ENCODE assay signal across 14 mouse cellular contexts in genomic region chr6:83068221-83068620, GRCm38 (mm10). TPM values are rescaled to one million over a fixed set of nuclear protein-coding genes. Genes with fewer than 3 reads are reported as not detected.
DNase-seq lines count a peak whose midpoint lies in the region; ATAC-seq and TF ChIP-seq lines count a peak whose summit lies in the region.
"Had no signal": no experiment of that assay in that cellular context is flagged by ENCODE, and none has a peak within 500 bp of the region (broad histone marks: within the 10 kb centered on the region; RNA-seq: fewer than 3 reads in every experiment).

No protein-coding gene starts in this region.

- TF ChIP-seq EP300 in stomach, postnatal 0 days (optimal IDR thresholded peaks at IDR 0.05): no peak

- no peak for DNase-seq in heart, postnatal 4 days
- DNase-seq in stomach, postnatal 0 days (ENCODE audit: low spot score): no peak
- no peak for DNase-seq in left cerebral cortex, adult 11 months (ENCODE audit: low spot score)
- no peak for DNase-seq in cerebellum, postnatal 4 days (ENCODE audit: low spot score in 2 of 2)
- DNase-seq: adrenal gland, adult 8-10 months; cerebellum, adult 18-20 months; layer of hippocampus, postnatal 36 days; right cerebral cortex, postnatal 25 days had no signal

- no peaks in the 10 kb centered on the region for H3K9me3 ChIP-seq in heart, embryonic 16.5 days (replicated peaks; ENCODE audit: control insufficient read depth, low read length)
- H3K9me3 ChIP-seq in midbrain, embryonic 13.5 days: no peaks in the 10 kb centered on the region
- H3K9me3 ChIP-seq in midbrain, embryonic 16.5 days (replicated peaks; ENCODE audit: control insufficient read depth, low read length, poor library complexity, severe bottlenecking): no peaks in the 10 kb centered on the region
- no peaks in the 10 kb centered on the region for H3K9me3 ChIP-seq in intestine, embryonic 15.5 days
- no peaks in the 10 kb centered on the region for H3K9me3 ChIP-seq in stomach, postnatal 0 days (ENCODE audit: control insufficient read depth, low read length)
- H3K9me3 ChIP-seq: midbrain, embryonic 15.5 days had no signal

- H3K4me3 ChIP-seq in heart, embryonic 16.5 days (ENCODE audit: low read length): peak overlapping the region; percentile 29
- 0 out of 2 replicates have a peak overlapping the region, but pooled peaks have one; percentile 14 for H3K4me3 ChIP-seq in midbrain, embryonic 13.5 days (replicated peaks)
- no peak overlapping the region for H3K4me3 ChIP-seq in midbrain, embryonic 16.5 days (ENCODE audit: low read depth, low read length)
- peak overlapping the region; percentile 37 for H3K4me3 ChIP-seq in intestine, embryonic 15.5 days (replicated peaks)
- H3K4me3 ChIP-seq in stomach, postnatal 0 days (ENCODE audit: low read depth, low read length): peak overlapping the region; percentile 28

- no peak for TF ChIP-seq CTCF in stomach, postnatal 0 days (IDR thresholded peaks at IDR 0.05; ENCODE audit: low read depth)

- H3K9ac ChIP-seq in heart, embryonic 16.5 days (ENCODE audit: low read length): no peak overlapping the region
- no peak overlapping the region for H3K9ac ChIP-seq in midbrain, embryonic 13.5 days (replicated peaks)
- no peak overlapping the region for H3K9ac ChIP-seq in midbrain, embryonic 16.5 days (ENCODE audit: low read depth, low read length)
- no peak overlapping the region for H3K9ac ChIP-seq in intestine, embryonic 15.5 days
- no peak overlapping the region for H3K9ac ChIP-seq in stomach, postnatal 0 days (ENCODE audit: low read length)
- H3K9ac ChIP-seq: midbrain, embryonic 15.5 days had no signal

- ATAC-seq in heart, embryonic 16.5 days (replicated peaks; ENCODE audit: extremely low read depth, insufficient read depth, low FRiP score): no peak
- ATAC-seq in midbrain, embryonic 13.5 days: no peak
- no peak for ATAC-seq in midbrain, embryonic 16.5 days
- no peak for ATAC-seq in intestine, embryonic 15.5 days
- ATAC-seq in stomach, postnatal 0 days (ENCODE audit: low FRiP score, low TSS enrichment): no peak
- ATAC-seq: midbrain, embryonic 15.5 days had no signal

- H3K27me3 ChIP-seq in heart, embryonic 16.5 days (ENCODE audit: control insufficient read depth, insufficient read depth, low read length): peaks cover 95% of the 10 kb centered on the region
- peaks cover 100% of the 10 kb centered on the region for H3K27me3 ChIP-seq in midbrain, embryonic 13.5 days
- H3K27me3 ChIP-seq in midbrain, embryonic 16.5 days (ENCODE audit: control insufficient read depth, insufficient read depth, low read depth, low read length): peaks cover 83% of the 10 kb centered on the region
- H3K27me3 ChIP-seq in intestine, embryonic 15.5 days (replicated peaks): peaks cover 94% of the 10 kb centered on the region
- H3K27me3 ChIP-seq in stomach, postnatal 0 days (ENCODE audit: control insufficient read depth, insufficient read depth, low read length): peaks cover 40% of the 10 kb centered on the region

- peaks cover 12% of the 10 kb centered on the region; the same call in 1 of the 2 replicates for H3K4me1 ChIP-seq in heart, embryonic 16.5 days (ENCODE audit: control insufficient read depth, insufficient read depth, low read length)
- peaks cover 25% of the 10 kb centered on the region for H3K4me1 ChIP-seq in midbrain, embryonic 13.5 days (replicated peaks)
- no peaks in the 10 kb centered on the region; the same call in 1 of the 2 replicates for H3K4me1 ChIP-seq in midbrain, embryonic 16.5 days (ENCODE audit: control insufficient read depth, insufficient read depth, low read length)
- H3K4me1 ChIP-seq in intestine, embryonic 15.5 days (replicated peaks): peaks cover 29% of the 10 kb centered on the region
- no peaks in the 10 kb centered on the region for H3K4me1 ChIP-seq in stomach, postnatal 0 days (replicated peaks; ENCODE audit: control insufficient read depth, insufficient read depth)

- peak overlapping the region; percentile 56 for H3K4me2 ChIP-seq in heart, embryonic 16.5 days (ENCODE audit: low read depth, low read length)
- peak overlapping the region; percentile 26; the same call in 1 of the 2 replicates for H3K4me2 ChIP-seq in midbrain, embryonic 13.5 days (replicated peaks)
- H3K4me2 ChIP-seq in midbrain, embryonic 16.5 days (ENCODE audit: low read length): no peak overlapping the region
- peak overlapping the region; percentile 65; the same call in 1 of the 2 replicates for H3K4me2 ChIP-seq in intestine, embryonic 15.5 days (replicated peaks)
- H3K4me2 ChIP-seq in stomach, postnatal 0 days (replicated peaks; ENCODE audit: low read depth): no peak overlapping the region

- no peaks in the 10 kb centered on the region for H3K36me3 ChIP-seq in heart, embryonic 16.5 days (ENCODE audit: control insufficient read depth, insufficient read depth)
- H3K36me3 ChIP-seq in midbrain, embryonic 13.5 days: no peaks in the 10 kb centered on the region
- no peaks in the 10 kb centered on the region for H3K36me3 ChIP-seq in midbrain, embryonic 16.5 days (ENCODE audit: control insufficient read depth, insufficient read depth, low read length)
- no peaks in the 10 kb centered on the region for H3K36me3 ChIP-seq in intestine, embryonic 15.5 days
- no peaks in the 10 kb centered on the region for H3K36me3 ChIP-seq in stomach, postnatal 0 days (ENCODE audit: control insufficient read depth, insufficient read depth, low read length)
- H3K36me3 ChIP-seq: midbrain, embryonic 15.5 days had no signal

- 9% methylated on average over 8 of the region's 8 CpGs for WGBS in heart, embryonic 16.5 days
- WGBS in midbrain, embryonic 13.5 days: 3% methylated on average over 8 of the region's 8 CpGs
- WGBS in midbrain, embryonic 16.5 days: 7% methylated on average over 8 of the region's 8 CpGs
- WGBS in intestine, embryonic 15.5 days: 6% methylated on average over 8 of the region's 8 CpGs
- 16% methylated on average over 8 of the region's 8 CpGs for WGBS in stomach, postnatal 0 days

- no peak overlapping the region for H3K27ac ChIP-seq in heart, embryonic 16.5 days (ENCODE audit: low read length)
- no peak overlapping the region for H3K27ac ChIP-seq in midbrain, embryonic 13.5 days
- no peak overlapping the region for H3K27ac ChIP-seq in midbrain, embryonic 16.5 days (ENCODE audit: low read length)
- H3K27ac ChIP-seq in intestine, embryonic 15.5 days: no peak overlapping the region
- H3K27ac ChIP-seq in stomach, postnatal 0 days (replicated peaks): no peak overlapping the region
- H3K27ac ChIP-seq: midbrain, embryonic 15.5 days had no signal

RNA-seq across cellular contexts. Expression of gene Tlx2, which starts 1.9 kb away (rescaled TPM):
- polyA plus RNA-seq in heart, embryonic 16.5 days (2015; fragmentation: Nextera tagmentation; extraction: Ambion mirVana): 0.27 and 0.45 TPM in 2 replicates
- total RNA-seq in heart, postnatal 4 days (2021): under 1 TPM in 1 of 2 experiments, not detected in 1; 0.20 TPM
- not detected in 2 replicates for polyA plus RNA-seq in midbrain, embryonic 13.5 days (2015; fragmentation: Nextera tagmentation; extraction: Ambion mirVana)
- not detected in 2 replicates for polyA plus RNA-seq in midbrain, embryonic 16.5 days (2015; fragmentation: Nextera tagmentation; extraction: Ambion mirVana)
- polyA plus RNA-seq in intestine, embryonic 15.5 days (2015; fragmentation: Nextera tagmentation; extraction: Ambion mirVana): 18.1 and 22.5 TPM in 2 replicates
- 2.4 TPM in 2 replicates for polyA plus RNA-seq in stomach, postnatal 0 days (2015; fragmentation: Nextera tagmentation; extraction: Ambion mirVana)
- total RNA-seq: layer of hippocampus, postnatal 36 days had no signal
- polyA plus RNA-seq: gonadal fat pad, adult 2 months; midbrain, embryonic 15.5 days had no signal

RNA-seq across cellular contexts. Expression of gene Pcgf1, which starts 9.4 kb away (rescaled TPM):
- 16.6 and 18.0 TPM in 2 replicates for polyA plus RNA-seq in heart, embryonic 16.5 days (2015; fragmentation: Nextera tagmentation; extraction: Ambion mirVana)
- total RNA-seq in heart, postnatal 4 days (2021): 10 to 100 TPM in 1 of 2 experiments, 1 to 10 TPM in 1; 7.2 to 10.2 TPM
- polyA plus RNA-seq in midbrain, embryonic 13.5 days (2015; fragmentation: Nextera tagmentation; extraction: Ambion mirVana): 52.6 and 53.4 TPM in 2 replicates
- 50.4 and 52.5 TPM in 2 replicates for polyA plus RNA-seq in midbrain, embryonic 16.5 days (2015; fragmentation: Nextera tagmentation; extraction: Ambion mirVana)
- 29.4 and 31.5 TPM in 2 replicates for polyA plus RNA-seq in intestine, embryonic 15.5 days (2015; fragmentation: Nextera tagmentation; extraction: Ambion mirVana)
- 13.1 and 14.0 TPM in 2 replicates for polyA plus RNA-seq in stomach, postnatal 0 days (2015; fragmentation: Nextera tagmentation; extraction: Ambion mirVana)

RNA-seq across cellular contexts. Expression of gene Dqx1, which starts 10.6 kb away (rescaled TPM):
- polyA plus RNA-seq in heart, embryonic 16.5 days (2015; fragmentation: Nextera tagmentation; extraction: Ambion mirVana): 0.57 and 0.75 TPM in 2 replicates
- under 1 TPM; 0.59 to 0.62 TPM for total RNA-seq in heart, postnatal 4 days (2021)
- polyA plus RNA-seq in midbrain, embryonic 13.5 days (2015; fragmentation: Nextera tagmentation; extraction: Ambion mirVana): 0.75 and 1.00 TPM in 2 replicates
- polyA plus RNA-seq in midbrain, embryonic 16.5 days (2015; fragmentation: Nextera tagmentation; extraction: Ambion mirVana): 0.30 and 0.37 TPM in 2 replicates
- 14.0 and 14.9 TPM in 2 replicates for polyA plus RNA-seq in intestine, embryonic 15.5 days (2015; fragmentation: Nextera tagmentation; extraction: Ambion mirVana)
- polyA plus RNA-seq in stomach, postnatal 0 days (2015; fragmentation: Nextera tagmentation; extraction: Ambion mirVana): 5.4 and 5.8 TPM in 2 replicates

RNA-seq across cellular contexts. Expression of gene Htra2, which starts 13.1 kb away (rescaled TPM):
- 81.8 and 94.5 TPM in 2 replicates for polyA plus RNA-seq in heart, embryonic 16.5 days (2015; fragmentation: Nextera tagmentation; extraction: Ambion mirVana)
- 10 to 100 TPM; 42.6 to 43.5 TPM for total RNA-seq in heart, postnatal 4 days (2021)
- 62.4 and 65.3 TPM in 2 replicates for polyA plus RNA-seq in midbrain, embryonic 13.5 days (2015; fragmentation: Nextera tagmentation; extraction: Ambion mirVana)
- 76.1 and 87.8 TPM in 2 replicates for polyA plus RNA-seq in midbrain, embryonic 16.5 days (2015; fragmentation: Nextera tagmentation; extraction: Ambion mirVana)
- 72.2 and 86.5 TPM in 2 replicates for polyA plus RNA-seq in intestine, embryonic 15.5 days (2015; fragmentation: Nextera tagmentation; extraction: Ambion mirVana)
- polyA plus RNA-seq in stomach, postnatal 0 days (2015; fragmentation: Nextera tagmentation; extraction: Ambion mirVana): 31.3 and 35.7 TPM in 2 replicates

RNA-seq across cellular contexts. Expression of gene Aup1, which starts 13.9 kb away (rescaled TPM):
- 140 and 148 TPM in 2 replicates for polyA plus RNA-seq in heart, embryonic 16.5 days (2015; fragmentation: Nextera tagmentation; extraction: Ambion mirVana)
- total RNA-seq in heart, postnatal 4 days (2021): 10 to 100 TPM; 84.1 to 88.4 TPM
- 160 and 165 TPM in 2 replicates for polyA plus RNA-seq in midbrain, embryonic 13.5 days (2015; fragmentation: Nextera tagmentation; extraction: Ambion mirVana)
- polyA plus RNA-seq in midbrain, embryonic 16.5 days (2015; fragmentation: Nextera tagmentation; extraction: Ambion mirVana): 176 and 184 TPM in 2 replicates
- 212 and 228 TPM in 2 replicates for polyA plus RNA-seq in intestine, embryonic 15.5 days (2015; fragmentation: Nextera tagmentation; extraction: Ambion mirVana)
- 135 and 150 TPM in 2 replicates for polyA plus RNA-seq in stomach, postnatal 0 days (2015; fragmentation: Nextera tagmentation; extraction: Ambion mirVana)

Comparison
In these comparisons a context has a peak if more than half of its experiments do, and no peak if none do; other contexts are left out.
1. H3K4me2 ChIP-seq: peak in heart, embryonic 16.5 days (single experiment), midbrain, embryonic 13.5 days (single experiment) and intestine, embryonic 15.5 days (single experiment); none in midbrain, embryonic 16.5 days (single experiment) and stomach, postnatal 0 days (single experiment).